Mouse (Mus musculus): ENCODE results near the gene Svep1. TPM values are rescaled to one million over a fixed set of nuclear protein-coding genes. Genes with fewer than 3 reads are reported as not detected.
A peak's percentile ranks its signal among the peaks of the same experiment; 100 is the strongest.

Gene Svep1
- 0.56 and 1.2 TPM in 2 replicates for polyA plus RNA-seq (2015; fragmentation: Nextera tagmentation; extraction: Ambion mirVana)

GRCm38 (mm10) chr4:58206115-58206945 lies at the start of gene Svep1:
Gene Svep1, minus strand, starts transcription at chr4:58206859.
- peak within 1 kb of the TSS; percentile 52 for H3K4me3 ChIP-seq
- peak within 1 kb of the TSS; percentile 94 for H3K4me2 ChIP-seq
- peak; percentile 76 for ATAC-seq (ENCODE audit: low read depth)
- WGBS = under 1% methylated on average over 46 of the region's 47 CpGs
- H3K27ac ChIP-seq (replicated peaks) = no peak within 1 kb of the TSS
- no peaks in the 10 kb centered on the region for H3K9me3 ChIP-seq
- peaks cover 16% of the 10 kb centered on the region for H3K4me1 ChIP-seq (replicated peaks)
- H3K27me3 ChIP-seq = peaks cover 38% of the 10 kb centered on the region
- no peaks in the 10 kb centered on the region for H3K36me3 ChIP-seq
- H3K9ac ChIP-seq = peak within 1 kb of the TSS; percentile 65

- 40% methylated on average over 5 of the region's 5 CpGs for WGBS
- Histone ChIP-seq H3K36me3 (no peaks in the 10 kb centered on the region), H3K4me2 (no peak overlapping the region), H3K4me3 (no peak overlapping the region), H3K27me3 (no peaks in the 10 kb centered on the region), H3K4me1 (replicated peaks) (no peaks in the 10 kb centered on the region), H3K9ac (no peak overlapping the region), H3K27ac (replicated peaks) (no peak overlapping the region), H3K9me3 (no peaks in the 10 kb centered on the region)
- 0 out of 2 replicates have a peak, but pooled peaks have one; percentile 65 for ATAC-seq (ENCODE audit: low read depth)
These were observed 46.8 kb upstream of the Svep1 start for GRCm38 (mm10) chr4:58253410-58253809.

- no peak overlapping the region for H3K4me2 ChIP-seq
- H3K4me3 ChIP-seq = no peak overlapping the region
- no peaks in the 10 kb centered on the region for H3K9me3 ChIP-seq
- no peaks in the 10 kb centered on the region for H3K4me1 ChIP-seq (replicated peaks)
- H3K36me3 ChIP-seq = no peaks in the 10 kb centered on the region
- 90% methylated on average over 3 of the region's 3 CpGs for WGBS
- no peak overlapping the region for H3K27ac ChIP-seq (replicated peaks)
- no peaks in the 10 kb centered on the region for H3K27me3 ChIP-seq
- no peak overlapping the region for H3K9ac ChIP-seq
- no peak for ATAC-seq (ENCODE audit: low read depth)
These were observed 45.7 kb upstream of the Svep1 start for GRCm38 (mm10) chr4:58252381-58252780.

- Histone ChIP-seq H3K9me3 (no peaks in the 10 kb centered on the region), H3K9ac (no peak overlapping the region), H3K4me1 (replicated peaks) (no peaks in the 10 kb centered on the region), H3K27ac (replicated peaks) (no peak overlapping the region), H3K27me3 (no peaks in the 10 kb centered on the region), H3K36me3 (no peaks in the 10 kb centered on the region), H3K4me2 (no peak overlapping the region), H3K4me3 (no peak overlapping the region)
- ATAC-seq (ENCODE audit: low read depth) = no peak
- WGBS = 89% methylated on average over 1 of the region's 1 CpGs
These were observed 38.9 kb upstream of the Svep1 start for GRCm38 (mm10) chr4:58245544-58245943.

GRCm38 (mm10) chr4:58240416-58240815 lies 33.8 kb upstream of the Svep1 start:
- H3K27me3 ChIP-seq = no peaks in the 10 kb centered on the region
- H3K4me1 ChIP-seq (replicated peaks) = no peaks in the 10 kb centered on the region
- H3K4me2 ChIP-seq = no peak overlapping the region
- H3K9me3 ChIP-seq = no peaks in the 10 kb centered on the region
- no peak for ATAC-seq (ENCODE audit: low read depth)
- H3K27ac ChIP-seq (replicated peaks) = no peak overlapping the region
- WGBS = 84% methylated on average over 7 of the region's 7 CpGs
- H3K4me3 ChIP-seq = no peak overlapping the region
- H3K9ac ChIP-seq = no peak overlapping the region
- H3K36me3 ChIP-seq = no peaks in the 10 kb centered on the region

- no peak overlapping the region for H3K9ac ChIP-seq
- no peaks in the 10 kb centered on the region for H3K36me3 ChIP-seq
- no peak overlapping the region for H3K27ac ChIP-seq (replicated peaks)
- no peaks in the 10 kb centered on the region for H3K4me1 ChIP-seq (replicated peaks)
- no peaks in the 10 kb centered on the region for H3K27me3 ChIP-seq
- H3K4me3 ChIP-seq = no peak overlapping the region
- no peak for ATAC-seq (ENCODE audit: low read depth)
- H3K4me2 ChIP-seq = no peak overlapping the region
- 60% methylated on average over 6 of the region's 6 CpGs for WGBS
- no peaks in the 10 kb centered on the region for H3K9me3 ChIP-seq
These were observed 29.2 kb upstream of the Svep1 start for GRCm38 (mm10) chr4:58235828-58236227.

- no peak overlapping the region for H3K27ac ChIP-seq (replicated peaks)
- ATAC-seq (ENCODE audit: low read depth) = no peak
- WGBS = 79% methylated on average over 2 of the region's 2 CpGs
- H3K4me2 ChIP-seq = no peak overlapping the region
- no peaks in the 10 kb centered on the region for H3K4me1 ChIP-seq (replicated peaks)
- H3K9me3 ChIP-seq = no peaks in the 10 kb centered on the region
- H3K9ac ChIP-seq = no peak overlapping the region
- no peaks in the 10 kb centered on the region for H3K27me3 ChIP-seq
- H3K4me3 ChIP-seq = no peak overlapping the region
- H3K36me3 ChIP-seq = no peaks in the 10 kb centered on the region
These were observed 16.8 kb upstream of the Svep1 start for GRCm38 (mm10) chr4:58223499-58223898.

- Histone ChIP-seq H3K27me3 (peaks cover 14% of the 10 kb centered on the region), H3K4me1 (replicated peaks) (peaks cover 6% of the 10 kb centered on the region; the same call in 1 of the 2 replicates), H3K4me2 (no peak overlapping the region), H3K4me3 (no peak overlapping the region), H3K9ac (no peak overlapping the region), H3K36me3 (no peaks in the 10 kb centered on the region), H3K9me3 (no peaks in the 10 kb centered on the region), H3K27ac (replicated peaks) (no peak overlapping the region)
- no peak for ATAC-seq (ENCODE audit: low read depth)
- WGBS = 85% methylated on average over 6 of the region's 6 CpGs
These were observed 4.7 kb upstream of the Svep1 start for GRCm38 (mm10) chr4:58211374-58211773.

- peaks cover 14% of the 10 kb centered on the region for H3K4me1 ChIP-seq (replicated peaks)
- no peak for ATAC-seq (ENCODE audit: low read depth)
- H3K27ac ChIP-seq (replicated peaks) = no peak overlapping the region
- no peak overlapping the region for H3K9ac ChIP-seq
- H3K4me3 ChIP-seq = no peak overlapping the region
- no peak overlapping the region for H3K4me2 ChIP-seq
- no peaks in the 10 kb centered on the region for H3K9me3 ChIP-seq
- H3K27me3 ChIP-seq = peaks cover 21% of the 10 kb centered on the region
- 61% methylated on average over 5 of the region's 5 CpGs for WGBS
- no peaks in the 10 kb centered on the region for H3K36me3 ChIP-seq
These were observed 4.0 kb upstream of the Svep1 start for GRCm38 (mm10) chr4:58210557-58211090.

GRCm38 (mm10) chr4:58205750-58206114 lies 927 bp downstream of the Svep1 start:
- WGBS = under 1% methylated on average over 31 of the region's 31 CpGs
- peak; percentile 65; the same call in 1 of the 2 replicates for ATAC-seq (ENCODE audit: low read depth)
- Histone ChIP-seq H3K4me2 (peak overlapping the region; percentile 94), H3K9me3 (no peaks in the 10 kb centered on the region), H3K4me1 (replicated peaks) (peaks cover 16% of the 10 kb centered on the region), H3K4me3 (peak overlapping the region; percentile 52), H3K9ac (peak overlapping the region; percentile 65), H3K27me3 (peaks cover 38% of the 10 kb centered on the region), H3K36me3 (no peaks in the 10 kb centered on the region), H3K27ac (replicated peaks) (no peak overlapping the region)

GRCm38 (mm10) chr4:58201703-58202102 lies 5.0 kb downstream of the Svep1 start:
- no peaks in the 10 kb centered on the region for H3K36me3 ChIP-seq
- no peak overlapping the region for H3K4me2 ChIP-seq
- 88% methylated on average over 2 of the region's 2 CpGs for WGBS
- no peak overlapping the region for H3K9ac ChIP-seq
- H3K27me3 ChIP-seq = peaks cover 27% of the 10 kb centered on the region
- no peaks in the 10 kb centered on the region for H3K9me3 ChIP-seq
- H3K27ac ChIP-seq (replicated peaks) = no peak overlapping the region
- ATAC-seq (ENCODE audit: low read depth) = no peak
- H3K4me3 ChIP-seq = no peak overlapping the region
- H3K4me1 ChIP-seq (replicated peaks) = peaks cover 12% of the 10 kb centered on the region

- no peak overlapping the region for H3K9ac ChIP-seq
- peaks cover 4% of the 10 kb centered on the region for H3K4me1 ChIP-seq (replicated peaks)
- ATAC-seq (ENCODE audit: low read depth) = no peak
- H3K27me3 ChIP-seq = peaks cover 18% of the 10 kb centered on the region
- H3K4me2 ChIP-seq = no peak overlapping the region
- WGBS = 77% methylated on average over 4 of the region's 4 CpGs
- no peak overlapping the region for H3K4me3 ChIP-seq
- no peaks in the 10 kb centered on the region for H3K36me3 ChIP-seq
- H3K27ac ChIP-seq (replicated peaks) = no peak overlapping the region
- H3K9me3 ChIP-seq = 0 out of 2 replicates have a peak, but pooled peaks cover 3% of the 10 kb centered on the region
These were observed 5.8 kb downstream of the Svep1 start for GRCm38 (mm10) chr4:58200826-58201225.
